Comparison of ENCODE assay signal across 9 mouse cellular contexts in the genomic region with DNA sequence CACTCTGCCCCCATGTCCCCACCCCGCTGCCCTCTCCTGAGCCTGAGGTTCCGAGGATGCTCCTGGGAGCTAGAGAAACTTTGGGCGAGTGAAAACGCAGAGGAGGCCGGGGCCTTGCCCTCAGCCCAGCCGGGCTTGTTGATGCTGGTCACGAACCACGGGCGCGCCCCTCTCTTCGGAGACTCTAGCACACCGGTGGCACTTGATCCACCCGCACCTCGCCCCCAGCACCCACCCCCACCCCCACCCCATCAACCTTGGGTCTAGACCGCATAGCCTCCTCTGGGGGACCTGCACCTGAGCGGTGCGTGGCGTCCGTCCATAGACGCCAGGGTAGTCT. TPM values are rescaled to one million over a fixed set of nuclear protein-coding genes. Genes with fewer than 3 reads are reported as not detected.
DNase-seq lines count a peak whose midpoint lies in the region; ATAC-seq and TF ChIP-seq lines count a peak whose summit lies in the region.
"Had no signal": no experiment of that assay in that cellular context is flagged by ENCODE, and none has a peak within 500 bp of the region (broad histone marks: within the 10 kb centered on the region; RNA-seq: fewer than 3 reads in every experiment).

No protein-coding gene starts in this region.

- no peak for TF ChIP-seq EP300 in heart, postnatal 0 days (IDR thresholded peaks at IDR 0.05; ENCODE audit: low read depth)

- H3K9me3 ChIP-seq in heart, postnatal 0 days (replicated peaks; ENCODE audit: control insufficient read depth, low read length) = no peaks in the 10 kb centered on the region
- H3K9me3 ChIP-seq in hindbrain, embryonic 11.5 days (ENCODE audit: control insufficient read depth, low read length) = no peaks in the 10 kb centered on the region
- no peaks in the 10 kb centered on the region for H3K9me3 ChIP-seq in midbrain, embryonic 11.5 days (ENCODE audit: control insufficient read depth, low read length)

- peak overlapping the region; percentile 99 for H3K4me2 ChIP-seq in heart, postnatal 0 days (ENCODE audit: low read depth, low read length)
- H3K4me2 ChIP-seq in hindbrain, embryonic 11.5 days (replicated peaks; ENCODE audit: low read depth, low read length) = peak overlapping the region; percentile 98
- H3K4me2 ChIP-seq in midbrain, embryonic 11.5 days = peak overlapping the region; percentile 94

- no peak for TF ChIP-seq CTCF in heart, postnatal 0 days (IDR thresholded peaks at IDR 0.05; ENCODE audit: low read depth)

- H3K4me1 ChIP-seq in heart, postnatal 0 days (ENCODE audit: control insufficient read depth, insufficient read depth) = peaks cover 13% of the 10 kb centered on the region
- peaks cover 3% of the 10 kb centered on the region; the same call in 1 of the 2 replicates for H3K4me1 ChIP-seq in hindbrain, embryonic 11.5 days (replicated peaks; ENCODE audit: control insufficient read depth, insufficient read depth, low read length)
- H3K4me1 ChIP-seq in midbrain, embryonic 11.5 days (ENCODE audit: control insufficient read depth, insufficient read depth, low read length) = peaks cover 12% of the 10 kb centered on the region

- WGBS in heart, postnatal 0 days = 4% methylated on average over 18 of the region's 20 CpGs
- WGBS in hindbrain, embryonic 11.5 days = 0% methylated on average over 20 of the region's 20 CpGs
- under 1% methylated on average over 20 of the region's 20 CpGs for WGBS in midbrain, embryonic 11.5 days

- H3K4me3 ChIP-seq in heart, postnatal 0 days (ENCODE audit: low read depth, low read length) = peak overlapping the region; percentile 86
- peak overlapping the region; percentile 56 for H3K4me3 ChIP-seq in hindbrain, embryonic 11.5 days (ENCODE audit: low read depth, low read length)
- peak overlapping the region; percentile 59 for H3K4me3 ChIP-seq in midbrain, embryonic 11.5 days (ENCODE audit: low read depth, low read length)

- H3K27me3 ChIP-seq in heart, postnatal 0 days (ENCODE audit: control insufficient read depth, insufficient read depth, low read length) = peaks cover 83% of the 10 kb centered on the region
- H3K27me3 ChIP-seq in hindbrain, embryonic 11.5 days (ENCODE audit: control insufficient read depth, insufficient read depth, low read length) = peaks cover 52% of the 10 kb centered on the region
- H3K27me3 ChIP-seq in midbrain, embryonic 11.5 days (ENCODE audit: control insufficient read depth, insufficient read depth, low read length) = peaks cover 66% of the 10 kb centered on the region

- no peaks in the 10 kb centered on the region for H3K36me3 ChIP-seq in heart, postnatal 0 days (replicated peaks; ENCODE audit: control insufficient read depth, insufficient read depth, low read length)
- no peaks in the 10 kb centered on the region for H3K36me3 ChIP-seq in hindbrain, embryonic 11.5 days (ENCODE audit: control insufficient read depth, insufficient read depth, low read length)
- H3K36me3 ChIP-seq in midbrain, embryonic 11.5 days (ENCODE audit: control insufficient read depth, insufficient read depth, low read length) = no peaks in the 10 kb centered on the region

- peak; percentile 34; the same call in 1 of the 2 replicates for ATAC-seq in heart, postnatal 0 days (ENCODE audit: insufficient read depth, low read depth)
- peak; percentile 63 for ATAC-seq in hindbrain, embryonic 11.5 days (ENCODE audit: low FRiP score)
- ATAC-seq in midbrain, embryonic 11.5 days (ENCODE audit: low FRiP score) = peak; percentile 40

- intact Hi-C loops in left cerebral cortex, postnatal 25 days (cut with DNase I) = loop anchor here (2.0 to 10.0 kb wide), 7 partner anchors 72 to 667 kb away; partner anchors contain the start of genes Dnajc1 and Skida1

- no peak for DNase-seq in heart, postnatal 0 days (ENCODE audit: low spot score)
- no peak for DNase-seq in heart, adult 11 months
- peak; percentile 54 for DNase-seq in ZHBTc4 (ENCODE audit: low read depth, low spot score)
- DNase-seq in hindbrain, embryonic 11.5 days (ENCODE audit: low spot score) = no peak
- no peak for DNase-seq in midbrain, embryonic 11.5 days (ENCODE audit: low spot score, missing footprints)
- no peak for DNase-seq in cerebellum, adult 8-10 months
- DNase-seq in left cerebral cortex, postnatal 25 days (ENCODE audit: low spot score in 2 of 2) = no peak
- no peak for DNase-seq in spleen, adult 18-20 months

- peak overlapping the region; percentile 97 for H3K9ac ChIP-seq in heart, postnatal 0 days (replicated peaks; ENCODE audit: low read depth, low read length)
- peak overlapping the region; percentile 88 for H3K9ac ChIP-seq in hindbrain, embryonic 11.5 days (ENCODE audit: low read depth, low read length)
- H3K9ac ChIP-seq in midbrain, embryonic 11.5 days (ENCODE audit: low read length) = peak overlapping the region; percentile 84

- peak overlapping the region; percentile 94 for H3K27ac ChIP-seq in heart, postnatal 0 days (ENCODE audit: low read depth)
- H3K27ac ChIP-seq in hindbrain, embryonic 11.5 days (ENCODE audit: low read depth, low read length) = peak overlapping the region; percentile 80; the same call in 1 of the 2 replicates
- peak overlapping the region; percentile 75; the same call in 1 of the 2 replicates for H3K27ac ChIP-seq in midbrain, embryonic 11.5 days (ENCODE audit: low read depth, low read length)

RNA-seq across cellular contexts. Expression of gene Spag6, which starts 0.7 kb away (rescaled TPM):
- not detected in 2 replicates for total RNA-seq in heart, postnatal 0 days (2014; rRNA removed; ENCODE audit: low replicate concordance)
- polyA plus RNA-seq in heart, postnatal 0 days (2015; fragmentation: Nextera tagmentation; extraction: Ambion mirVana) = 0.10 and 0.14 TPM in 2 replicates
- 0.98 and 1.2 TPM in 2 replicates for polyA plus RNA-seq in hindbrain, embryonic 11.5 days (2014; fragmentation: Nextera tagmentation; extraction: Ambion mirVana)
- polyA plus RNA-seq in midbrain, embryonic 11.5 days (2014; fragmentation: Nextera tagmentation; extraction: Ambion mirVana) = 0.25 and 0.48 TPM in 2 replicates
- total RNA-seq in left cerebral cortex, postnatal 25 days (2021) = 1 to 10 TPM; 5.4 to 6.0 TPM
- total RNA-seq: megakaryocyte-erythroid progenitor cell, adult 5-6 weeks had no signal

RNA-seq across cellular contexts. Expression of gene Bmi1, which starts 17.8 kb away (rescaled TPM):
- total RNA-seq in heart, postnatal 0 days (2014; rRNA removed; ENCODE audit: low replicate concordance) = 46.6 and 50.7 TPM in 2 replicates
- 14.7 and 15.8 TPM in 2 replicates for polyA plus RNA-seq in heart, postnatal 0 days (2015; fragmentation: Nextera tagmentation; extraction: Ambion mirVana)
- 40.6 and 48.8 TPM in 2 replicates for polyA plus RNA-seq in hindbrain, embryonic 11.5 days (2014; fragmentation: Nextera tagmentation; extraction: Ambion mirVana)
- 42.8 and 46.4 TPM in 2 replicates for polyA plus RNA-seq in midbrain, embryonic 11.5 days (2014; fragmentation: Nextera tagmentation; extraction: Ambion mirVana)
- 10 to 100 TPM; 43.9 to 46.6 TPM for total RNA-seq in left cerebral cortex, postnatal 25 days (2021)

RNA-seq across cellular contexts. Expression of gene Commd3, which starts 22.4 kb away (rescaled TPM):
- 201 and 342 TPM in 2 replicates for total RNA-seq in heart, postnatal 0 days (2014; rRNA removed; ENCODE audit: low replicate concordance)
- polyA plus RNA-seq in heart, postnatal 0 days (2015; fragmentation: Nextera tagmentation; extraction: Ambion mirVana) = 278 and 291 TPM in 2 replicates
- 152 and 161 TPM in 2 replicates for polyA plus RNA-seq in hindbrain, embryonic 11.5 days (2014; fragmentation: Nextera tagmentation; extraction: Ambion mirVana)
- polyA plus RNA-seq in midbrain, embryonic 11.5 days (2014; fragmentation: Nextera tagmentation; extraction: Ambion mirVana) = 119 and 122 TPM in 2 replicates
- total RNA-seq in left cerebral cortex, postnatal 25 days (2021) = 10 to 100 TPM; 84.9 to 92.7 TPM
